ENCODE assay signal across 8 mouse cellular contexts in the genomic region with DNA sequence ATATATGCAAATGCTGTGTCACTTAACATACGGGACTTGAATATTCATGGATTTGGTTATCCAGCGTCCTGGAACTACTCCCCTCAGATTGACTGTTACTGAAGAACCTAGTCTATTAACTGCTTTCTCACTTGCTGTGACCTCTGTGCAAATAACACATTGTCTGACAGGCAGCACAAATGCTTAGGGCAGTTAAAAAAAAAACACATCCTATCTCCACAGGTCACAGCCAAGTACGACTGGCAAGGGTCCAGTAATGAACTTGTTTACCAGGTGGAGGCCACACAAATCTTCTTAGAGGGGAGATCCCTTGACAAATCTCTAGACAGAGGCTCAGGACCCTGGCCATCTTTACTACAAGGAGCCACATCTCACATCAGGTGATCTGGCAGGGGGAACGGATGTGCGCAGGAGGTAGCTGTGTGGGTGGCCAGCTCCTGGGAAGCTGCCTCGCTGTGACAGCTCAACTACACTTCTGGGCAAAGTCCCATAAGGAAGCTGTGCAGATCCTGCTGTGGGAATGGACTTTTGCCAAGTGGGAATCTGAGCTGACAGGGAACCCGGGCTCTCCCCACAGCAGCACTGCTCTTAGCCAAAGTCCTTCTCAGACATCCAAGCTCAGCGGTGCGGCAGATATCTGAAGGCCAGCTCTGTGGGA.
DNase-seq lines count a peak whose midpoint lies in the region; ATAC-seq and TF ChIP-seq lines count a peak whose summit lies in the region.
"Had no signal": no experiment of that assay in that cellular context is flagged by ENCODE, and none has a peak within 500 bp of the region (broad histone marks: within the 10 kb centered on the region; RNA-seq: fewer than 3 reads in every experiment).

No protein-coding gene starts in this region.

- ATAC-seq in intestine, postnatal 0 days: 0 out of 2 replicates have a peak, but pooled peaks have one; percentile 38
- peak; percentile 60; the same call in 1 of the 2 replicates for ATAC-seq in limb, embryonic 14.5 days (ENCODE audit: low FRiP score, low read depth)
- peak; percentile 82 for ATAC-seq in stomach, embryonic 16.5 days (ENCODE audit: insufficient read depth, low FRiP score)

- H3K4me2 ChIP-seq in intestine, postnatal 0 days (replicated peaks; ENCODE audit: low read depth): no peak overlapping the region
- H3K4me2 ChIP-seq in limb, embryonic 14.5 days (replicated peaks; ENCODE audit: low read depth, low read length, severe bottlenecking): no peak overlapping the region
- no peak overlapping the region for H3K4me2 ChIP-seq in stomach, embryonic 16.5 days (ENCODE audit: low read depth, low read length)
- H3K4me2 ChIP-seq: limb, embryonic 12.5 days had no signal

- DNase-seq in urinary bladder, postnatal 14 days (ENCODE audit: low spot score): peak; percentile 7
- DNase-seq in urinary bladder, postnatal 25 days (ENCODE audit: low spot score): no peak
- DNase-seq in frontal cortex, postnatal 14 days (ENCODE audit: low spot score in 2 of 2): peak; percentile 18 to 37
- DNase-seq in limb, embryonic 14.5 days (ENCODE audit: low spot score): peak; percentile 34
- no peak for DNase-seq in embryo, embryonic 9.5 days (ENCODE audit: extremely low spot score)

- no peak for TF ChIP-seq POLR2A in limb, embryonic 14.5 days (IDR thresholded peaks at IDR 0.05; ENCODE audit: borderline replicate concordance, extremely low read depth, insufficient read depth, insufficient read length)

- no peaks in the 10 kb centered on the region for H3K27me3 ChIP-seq in intestine, postnatal 0 days (replicated peaks; ENCODE audit: control insufficient read depth, insufficient read depth, low read length)
- no peaks in the 10 kb centered on the region for H3K27me3 ChIP-seq in limb, embryonic 14.5 days (ENCODE audit: control insufficient read depth, insufficient read depth, low read length)
- no peaks in the 10 kb centered on the region for H3K27me3 ChIP-seq in stomach, embryonic 16.5 days (ENCODE audit: control insufficient read depth, insufficient read depth, low read length)
- H3K27me3 ChIP-seq: limb, embryonic 12.5 days had no signal

- TF ChIP-seq CTCF in intestine, postnatal 0 days (IDR thresholded peaks at IDR 0.05; ENCODE audit: low read depth): no peak

- H3K36me3 ChIP-seq in intestine, postnatal 0 days (ENCODE audit: control insufficient read depth, insufficient read depth): no peaks in the 10 kb centered on the region
- H3K36me3 ChIP-seq in limb, embryonic 14.5 days (ENCODE audit: control insufficient read depth, insufficient read depth, low read length): no peaks in the 10 kb centered on the region
- H3K36me3 ChIP-seq in stomach, embryonic 16.5 days (ENCODE audit: control insufficient read depth, insufficient read depth, low read length): no peaks in the 10 kb centered on the region
- H3K36me3 ChIP-seq: limb, embryonic 12.5 days had no signal

- 38% methylated on average over 9 of the region's 9 CpGs for WGBS in intestine, postnatal 0 days
- 57% methylated on average over 9 of the region's 9 CpGs for WGBS in limb, embryonic 14.5 days
- 38% methylated on average over 9 of the region's 9 CpGs for WGBS in stomach, embryonic 16.5 days

- H3K27ac ChIP-seq in intestine, postnatal 0 days (ENCODE audit: low read depth, low read length): no peak overlapping the region
- no peak overlapping the region for H3K27ac ChIP-seq in limb, embryonic 14.5 days (replicated peaks; ENCODE audit: low read depth, low read length)
- H3K27ac ChIP-seq in stomach, embryonic 16.5 days (ENCODE audit: low read length): no peak overlapping the region
- H3K27ac ChIP-seq: limb, embryonic 12.5 days had no signal

- H3K9me3 ChIP-seq in intestine, postnatal 0 days (ENCODE audit: control insufficient read depth): no peaks in the 10 kb centered on the region
- no peaks in the 10 kb centered on the region for H3K9me3 ChIP-seq in limb, embryonic 14.5 days (ENCODE audit: control insufficient read depth, low read length)
- H3K9me3 ChIP-seq in stomach, embryonic 16.5 days (replicated peaks; ENCODE audit: control insufficient read depth, low read length): no peaks in the 10 kb centered on the region; the same call in 1 of the 2 replicates
- H3K9me3 ChIP-seq: limb, embryonic 12.5 days had no signal

- no peaks in the 10 kb centered on the region for H3K4me1 ChIP-seq in intestine, postnatal 0 days (replicated peaks; ENCODE audit: control insufficient read depth, insufficient read depth, low read length)
- peaks cover 4% of the 10 kb centered on the region; the same call in 1 of the 2 replicates for H3K4me1 ChIP-seq in limb, embryonic 14.5 days (ENCODE audit: control insufficient read depth, insufficient read depth, low read length)
- no peaks in the 10 kb centered on the region for H3K4me1 ChIP-seq in stomach, embryonic 16.5 days (ENCODE audit: control insufficient read depth, insufficient read depth, low read length)
- H3K4me1 ChIP-seq: limb, embryonic 12.5 days had no signal

- H3K4me3 ChIP-seq in intestine, postnatal 0 days (ENCODE audit: low read depth, low read length): no peak overlapping the region
- no peak overlapping the region for H3K4me3 ChIP-seq in limb, embryonic 14.5 days (replicated peaks; ENCODE audit: low read length)
- H3K4me3 ChIP-seq in stomach, embryonic 16.5 days (replicated peaks; ENCODE audit: low read length): no peak overlapping the region
- H3K4me3 ChIP-seq: limb, embryonic 12.5 days had no signal

- no peak overlapping the region for H3K9ac ChIP-seq in intestine, postnatal 0 days (ENCODE audit: low read depth, low read length)
- H3K9ac ChIP-seq in limb, embryonic 14.5 days (ENCODE audit: low read depth, low read length, severe bottlenecking): no peak overlapping the region
- no peak overlapping the region for H3K9ac ChIP-seq in stomach, embryonic 16.5 days (ENCODE audit: low read length)
- H3K9ac ChIP-seq: limb, embryonic 12.5 days had no signal

Comparison
In these comparisons a context has a peak if more than half of its experiments do, and no peak if none do; other contexts are left out.
1. DNase-seq: peak in urinary bladder, postnatal 14 days (single experiment), frontal cortex, postnatal 14 days (2 of 2) and limb, embryonic 14.5 days (single experiment); none in urinary bladder, postnatal 25 days (single experiment) and embryo, embryonic 9.5 days (single experiment).
2. Peak in every context shown above with its lines, with median percentiles within 50 percentile points of each other: ATAC-seq.